Mouse (Mus musculus) lung, embryonic 16.5 days (tissue): Measurements from ENCODE around the gene Mrnip. TPM values are rescaled to one million over a fixed set of nuclear protein-coding genes. Genes with fewer than 3 reads are reported as not detected.
"Not testable (repeated sequence)": the region's sequence is repeated elsewhere in the genome, so short reads cannot be mapped to it uniquely, and the experiment has no call there.

ENCODE experiments used
- ATAC-seq: fragments of 200-750 bp; cut with Nextera tagmentation; 2 replicates; pipeline ENCODE4 v1.8.0; 2017; ENCODE audit warnings: low read depth, mild to moderate bottlenecking, moderate library complexity
- H3K27ac ChIP-seq: fragments of 300-500 bp; sonication (generic); 2 replicates; pipeline ENCODE4 v1.5.1; 2014; ENCODE audit warnings: mild to moderate bottlenecking, control low read depth, low read length
- H3K27me3 ChIP-seq: fragments of 300-500 bp; sonication (generic); 2 replicates; pipeline ENCODE4 v1.6.1; 2014; ENCODE audit warnings: low read depth, low read length, mixed read lengths; ENCODE audit not compliant: control insufficient read depth, insufficient read depth
- H3K36me3 ChIP-seq: fragments of 300-500 bp; sonication (generic); 2 replicates; pipeline ENCODE4 v1.6.1; 2014; ENCODE audit warnings: low read length; ENCODE audit not compliant: control insufficient read depth, insufficient read depth
- H3K4me1 ChIP-seq: fragments of 300-500 bp; sonication (generic); replicated peaks from 2 replicates; pipeline ENCODE4 v1.6.1; 2014; ENCODE audit warnings: low read length, mixed read lengths; ENCODE audit not compliant: control insufficient read depth, insufficient read depth
- H3K4me2 ChIP-seq: fragments of 300-500 bp; sonication (generic); 2 replicates; pipeline ENCODE4 v1.6.1; 2014; ENCODE audit warnings: low read depth, low read length, control low read depth
- H3K4me3 ChIP-seq: fragments of 300-500 bp; sonication (generic); 2 replicates; pipeline ENCODE4 v1.5.1; 2014; ENCODE audit warnings: mild to moderate bottlenecking, low read length, control low read depth
- H3K9ac ChIP-seq: fragments of 300-500 bp; sonication (generic); 2 replicates; pipeline ENCODE4 v1.6.1; 2014; ENCODE audit warnings: low read length, control low read depth
- H3K9me3 ChIP-seq: fragments of 300-500 bp; sonication (generic); 2 replicates; pipeline ENCODE4 v1.6.1; 2016; ENCODE audit warnings: low read length; ENCODE audit not compliant: control insufficient read depth
- WGBS: fragments of 180-500 bp; shearing (Covaris S2); extraction: QIAGEN DNeasy Blood & Tissue Kit; methylation state at CpG from one replicate; pipeline ENCODE4 v1.1.7; 2014; 5-methylcytosine and 5-hydroxymethylcytosine counted together
- polyA plus RNA-seq: library from polyadenylated mRNA; unstranded; fragments of >200 nt; fragmentation: Nextera tagmentation; extraction: Ambion mirVana; gene quantifications from 2 replicates; pipeline ENCODE4 v1.2.1, GENCODE M21; 2015

The Mrnip gene
- 16.1 and 19.5 TPM in 2 replicates for polyA plus RNA-seq

DNA sequence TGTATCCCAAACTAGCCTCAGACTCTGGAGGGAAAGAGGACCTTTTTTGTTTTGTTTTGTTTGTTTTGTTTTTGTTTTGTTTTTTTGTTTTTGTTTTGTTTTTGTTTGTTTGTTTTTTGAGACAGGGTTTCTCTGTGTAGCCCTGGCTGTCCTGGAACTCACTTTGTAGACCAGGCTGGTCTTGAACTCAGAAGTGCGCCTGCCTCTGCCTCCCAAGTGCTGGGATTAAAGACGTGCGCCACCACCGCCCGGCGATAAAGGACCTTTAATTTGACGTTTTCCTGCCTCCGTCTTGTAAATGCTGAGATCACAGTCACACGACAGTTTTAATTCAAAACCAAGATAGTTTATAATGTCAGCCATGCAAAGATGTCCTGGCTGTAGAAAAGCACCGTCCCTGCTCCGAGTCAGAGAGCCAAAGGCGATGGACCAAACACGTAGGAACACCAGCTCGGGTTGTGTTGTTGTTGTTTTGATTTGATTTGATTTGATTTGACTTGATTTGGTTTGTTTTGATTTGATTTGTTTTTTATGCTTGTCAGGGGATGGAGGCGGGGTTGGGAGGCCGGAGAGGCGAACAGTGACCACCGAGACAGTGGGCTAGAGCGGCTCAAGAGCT, at the start of gene Mrnip:
TSS of gene Mrnip (plus strand) at position 334 of the 619 bp plus-strand sequence.
- peak within 1 kb of the TSS; percentile 84 for H3K4me2 ChIP-seq
- H3K4me3 ChIP-seq: peak within 1 kb of the TSS; percentile 63
- 4% methylated on average over 19 of the region's 19 CpGs for WGBS
- H3K4me1 ChIP-seq: peaks cover 11% of the 10 kb centered on the region
- not testable (repeated sequence) for H3K27me3 ChIP-seq, H3K9me3 ChIP-seq
- H3K27ac ChIP-seq: peak within 1 kb of the TSS; percentile 28; the same call in 1 of the 2 replicates
- peaks cover 15% of the 10 kb centered on the region for H3K36me3 ChIP-seq
- ATAC-seq: peak; percentile 40
- H3K9ac ChIP-seq: peak within 1 kb of the TSS; percentile 73

DNA sequence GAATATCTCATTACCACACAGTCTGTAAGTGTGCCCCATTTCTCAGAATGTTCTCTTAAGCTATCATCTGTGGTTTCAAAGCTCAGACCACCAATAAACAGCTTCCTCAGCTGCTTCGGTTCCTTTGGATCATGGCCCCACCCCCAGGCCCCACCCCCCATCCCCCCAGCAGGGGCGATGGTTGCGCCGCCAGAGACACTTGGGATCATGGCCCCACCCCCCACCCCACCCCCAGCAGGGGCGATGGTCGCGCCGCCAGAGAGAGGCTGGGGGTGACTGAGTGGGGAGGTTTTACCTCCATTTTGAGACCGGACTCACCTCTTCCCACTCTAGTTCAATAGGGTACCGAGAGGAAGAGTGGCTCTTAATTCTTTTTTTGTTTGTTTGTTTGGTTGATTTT, 46.5 kb upstream of the Mrnip start:
- Histone ChIP-seq H3K4me3 (peak overlapping the region; percentile 20; the same call in 1 of the 2 replicates), H3K9ac (peak overlapping the region; percentile 47; the same call in 1 of the 2 replicates), H3K9me3 (no peaks in the 10 kb centered on the region), H3K4me1 (peaks cover 8% of the 10 kb centered on the region; the same call in 1 of the 2 replicates), H3K27ac (no peak overlapping the region), H3K27me3 (no peaks in the 10 kb centered on the region), H3K4me2 (peak overlapping the region; percentile 50), H3K36me3 (no peaks in the 10 kb centered on the region)
- no peak for ATAC-seq
- WGBS: 5% methylated on average over 10 of the region's 10 CpGs

DNA sequence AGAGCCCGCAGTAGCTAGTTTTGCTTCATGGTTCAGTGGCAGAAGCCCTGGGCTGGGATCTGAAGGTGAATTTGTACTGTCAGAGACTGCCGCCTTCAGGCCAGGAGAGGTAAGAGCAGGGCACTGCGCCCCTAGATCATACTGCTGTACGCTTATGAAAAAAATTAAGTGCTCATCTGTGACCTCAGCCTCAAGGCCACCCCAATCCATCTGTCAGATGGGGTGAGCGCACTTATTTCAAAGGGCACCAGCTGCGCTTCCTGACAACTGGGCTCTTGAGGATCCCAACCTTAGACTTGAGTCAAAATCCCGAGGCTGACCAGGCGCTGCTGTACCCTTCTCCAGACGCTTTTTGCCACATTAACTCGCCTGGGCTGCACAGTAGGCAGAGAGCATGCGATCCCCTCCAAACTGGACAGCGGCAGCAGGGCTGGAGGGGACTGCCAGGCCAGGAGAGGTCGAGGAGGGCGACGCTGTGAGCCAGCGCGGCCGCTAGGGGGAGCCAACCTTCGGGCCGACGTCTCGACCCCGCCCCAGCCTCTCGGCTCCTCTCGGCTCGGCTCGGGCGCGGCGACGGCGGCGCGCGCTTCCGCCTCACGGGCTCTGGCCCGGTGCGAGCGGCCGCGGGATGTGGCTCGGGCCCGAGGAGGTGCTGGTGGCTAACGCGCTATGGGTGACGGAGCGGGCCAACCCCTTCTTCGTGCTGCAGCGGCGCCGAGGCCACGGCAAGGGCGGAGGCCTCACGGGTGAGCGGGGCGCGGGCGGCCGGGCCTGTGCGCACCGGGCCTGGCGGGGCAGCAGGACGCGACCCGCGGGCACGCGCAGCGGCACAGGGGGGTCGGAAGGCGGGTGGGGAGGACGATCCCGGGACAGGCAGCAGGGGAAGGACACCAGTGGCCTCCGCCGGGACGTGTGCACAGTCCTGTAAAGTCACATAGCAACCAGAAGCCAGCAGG, 43.2 kb upstream of the Mrnip start, which contains the start of gene Tbc1d9b:
TSS of gene Tbc1d9b (plus strand) at position 586 of the 956 bp plus-strand sequence.
- peak within 1 kb of the TSS; percentile 99 for H3K9ac ChIP-seq
- peaks cover 15% of the 10 kb centered on the region; the same call in 1 of the 2 replicates for H3K4me1 ChIP-seq
- ATAC-seq: peak; percentile 95
- H3K4me2 ChIP-seq: peak within 1 kb of the TSS; percentile 93
- no peaks in the 10 kb centered on the region for H3K9me3 ChIP-seq
- no peaks in the 10 kb centered on the region; the same call in 1 of the 2 replicates for H3K36me3 ChIP-seq
- H3K27me3 ChIP-seq: no peaks in the 10 kb centered on the region
- peak within 1 kb of the TSS; percentile 88 for H3K27ac ChIP-seq
- WGBS: under 1% methylated on average over 74 of the region's 77 CpGs
- H3K4me3 ChIP-seq: peak within 1 kb of the TSS; percentile 85

DNA sequence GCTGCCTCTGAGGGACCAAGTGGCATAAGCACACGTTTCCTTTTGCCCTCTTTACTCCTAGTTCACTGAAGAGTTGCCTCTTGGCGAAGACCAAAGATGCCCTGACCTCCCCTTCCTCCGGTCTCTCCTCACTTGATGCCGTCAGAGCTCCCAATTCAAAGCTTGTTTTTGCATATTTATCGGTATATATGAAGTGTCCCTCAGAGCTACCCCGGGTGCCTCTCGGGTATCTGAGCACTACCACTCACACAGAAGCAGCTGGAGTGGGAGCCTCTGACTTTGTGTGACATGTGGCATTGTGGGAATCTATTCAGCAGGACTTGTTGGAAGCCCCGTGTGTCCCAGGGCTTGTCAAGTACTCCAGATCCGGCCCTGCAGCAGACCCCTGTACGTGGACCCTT, 42.4 kb upstream of the Mrnip start:
- Histone ChIP-seq H3K9ac (peak overlapping the region; percentile 99), H3K27ac (peak overlapping the region; percentile 88), H3K36me3 (peaks cover 7% of the 10 kb centered on the region), H3K4me3 (peak overlapping the region; percentile 85), H3K4me2 (peak overlapping the region; percentile 93), H3K4me1 (peaks cover 15% of the 10 kb centered on the region; the same call in 1 of the 2 replicates), H3K27me3 (no peaks in the 10 kb centered on the region), H3K9me3 (no peaks in the 10 kb centered on the region)
- no peak; the same call in 1 of the 2 replicates for ATAC-seq
- WGBS: 3% methylated on average over 10 of the region's 10 CpGs

DNA sequence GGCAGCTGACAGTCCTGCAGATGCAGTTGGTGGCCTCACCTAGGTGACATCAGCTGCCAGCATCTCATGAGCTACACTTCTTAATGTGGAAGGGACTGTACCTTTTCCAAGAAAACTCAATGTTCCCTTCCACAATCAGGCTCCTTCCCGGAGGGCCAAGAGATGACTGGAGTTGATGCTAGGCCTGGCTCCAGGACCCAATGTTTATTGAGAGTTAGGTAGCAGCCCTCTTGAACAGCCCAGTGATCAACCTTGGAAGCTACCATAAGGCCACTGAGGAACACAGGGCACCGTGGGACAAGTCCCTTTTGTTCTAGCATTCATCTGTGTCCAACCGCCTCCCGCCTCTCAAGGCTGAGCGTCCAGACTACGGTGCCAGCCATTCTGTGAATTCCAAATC, 42.0 kb upstream of the Mrnip start:
- H3K9me3 ChIP-seq: no peaks in the 10 kb centered on the region
- no peaks in the 10 kb centered on the region for H3K27me3 ChIP-seq
- no peak overlapping the region for H3K27ac ChIP-seq
- peak overlapping the region; percentile 85 for H3K4me3 ChIP-seq
- H3K36me3 ChIP-seq: peaks cover 8% of the 10 kb centered on the region
- H3K4me2 ChIP-seq: peak overlapping the region; percentile 93
- H3K4me1 ChIP-seq: peaks cover 15% of the 10 kb centered on the region; the same call in 1 of the 2 replicates
- no peak for ATAC-seq
- WGBS: 78% methylated on average over 6 of the region's 6 CpGs
- H3K9ac ChIP-seq: peak overlapping the region; percentile 99

DNA sequence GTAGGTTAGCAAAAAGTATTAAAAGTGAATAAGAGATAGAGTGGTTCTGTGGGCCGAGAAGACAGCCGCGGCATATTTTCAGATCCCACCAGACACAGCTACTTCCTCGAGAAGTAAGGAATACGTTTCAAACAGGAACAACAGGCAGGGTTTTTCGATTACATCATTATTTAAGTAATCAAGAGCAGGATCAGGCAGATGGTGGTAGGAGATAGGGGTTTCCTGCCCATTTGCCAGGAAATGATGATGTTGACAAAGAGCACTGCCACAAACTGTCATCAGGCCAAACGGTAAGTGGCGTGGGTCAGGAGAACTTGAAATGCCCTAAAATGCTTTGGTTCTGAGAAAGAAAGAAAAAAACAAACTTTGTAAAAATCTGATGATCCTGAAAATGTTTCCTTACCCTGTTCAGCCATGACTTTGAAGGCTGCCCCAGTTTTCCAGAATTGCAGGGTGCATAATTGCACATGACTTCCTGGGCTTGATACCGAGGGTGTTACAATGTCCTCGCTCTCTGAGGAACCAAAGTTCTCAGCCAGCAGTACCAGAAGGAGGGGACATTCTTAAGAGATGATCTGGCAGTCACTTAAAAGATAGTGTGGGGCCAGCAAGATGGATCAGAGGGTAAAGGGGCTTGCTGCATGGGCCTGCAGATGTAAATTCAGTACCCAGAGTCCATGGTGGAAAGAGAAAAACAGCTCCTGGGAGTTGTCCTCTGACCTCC, 39.9 kb upstream of the Mrnip start:
- Histone ChIP-seq H3K36me3 (peaks cover 9% of the 10 kb centered on the region), H3K4me1 (peaks cover 15% of the 10 kb centered on the region; the same call in 1 of the 2 replicates), H3K27ac (peak overlapping the region; percentile 69), H3K27me3 (no peaks in the 10 kb centered on the region), H3K9ac (no peak overlapping the region), H3K4me2 (no peak overlapping the region), H3K4me3 (no peak overlapping the region), H3K9me3 (no peaks in the 10 kb centered on the region)
- ATAC-seq: no peak
- 46% methylated on average over 10 of the region's 10 CpGs for WGBS

DNA sequence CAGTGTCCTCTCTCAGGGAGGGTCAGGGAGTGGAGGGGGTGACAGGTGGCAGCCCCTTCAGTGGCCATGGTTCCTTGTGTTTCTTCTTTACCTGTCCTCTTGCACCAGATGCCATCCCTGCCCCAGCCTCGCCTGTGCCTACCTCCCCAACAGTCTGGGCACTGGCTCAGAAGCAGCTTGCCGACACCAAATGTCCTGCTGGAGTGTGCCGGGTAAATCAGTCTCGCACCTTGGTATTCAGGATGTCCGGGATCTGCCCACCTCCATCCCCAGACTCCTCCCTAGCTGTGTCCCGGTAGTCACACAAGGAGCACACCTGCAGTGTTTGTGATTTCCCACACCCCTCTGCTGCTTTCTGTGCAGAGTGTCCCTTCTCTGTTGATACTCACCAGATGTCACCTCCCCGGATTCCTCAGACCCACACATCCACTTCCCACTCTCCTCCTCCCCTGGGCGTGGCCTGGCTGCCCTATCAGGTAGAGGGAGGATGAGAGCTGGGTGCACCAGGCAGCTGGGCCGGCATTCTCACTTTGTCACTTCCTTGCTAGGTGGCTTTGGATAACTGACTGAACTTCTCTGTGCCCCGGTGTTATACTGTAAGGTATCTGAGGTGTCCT, 35.9 kb upstream of the Mrnip start:
- no peak overlapping the region for H3K4me3 ChIP-seq
- no peak overlapping the region for H3K4me2 ChIP-seq
- H3K9me3 ChIP-seq: no peaks in the 10 kb centered on the region
- 50% methylated on average over 10 of the region's 10 CpGs for WGBS
- H3K36me3 ChIP-seq: peaks cover 32% of the 10 kb centered on the region
- H3K9ac ChIP-seq: no peak overlapping the region
- no peak for ATAC-seq
- H3K4me1 ChIP-seq: peaks cover 7% of the 10 kb centered on the region; the same call in 1 of the 2 replicates
- no peaks in the 10 kb centered on the region for H3K27me3 ChIP-seq
- no peak overlapping the region for H3K27ac ChIP-seq

DNA sequence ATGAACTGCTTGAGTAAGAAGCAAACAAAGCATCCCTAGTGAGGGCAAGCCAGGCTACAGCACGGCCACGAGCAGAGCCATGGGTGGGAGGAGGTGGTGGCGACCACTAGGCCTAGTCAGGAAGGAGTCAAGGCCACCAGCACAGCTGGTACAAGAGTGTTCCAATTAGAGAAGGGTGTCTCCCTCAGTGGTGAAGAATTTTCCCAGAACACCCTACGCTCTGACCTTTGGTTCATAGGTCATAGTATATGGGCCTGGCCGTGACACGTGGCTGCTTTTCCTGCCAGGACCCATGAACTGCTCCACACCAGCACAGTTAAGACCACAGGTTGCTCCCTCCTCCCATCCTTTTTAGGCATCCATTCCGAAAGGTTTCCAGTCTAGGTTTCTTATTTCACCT, 34.7 kb upstream of the Mrnip start:
- Histone ChIP-seq H3K4me1 (peaks cover 2% of the 10 kb centered on the region; the same call in 1 of the 2 replicates), H3K36me3 (peaks cover 36% of the 10 kb centered on the region), H3K4me3 (no peak overlapping the region), H3K27ac (no peak overlapping the region), H3K9me3 (no peaks in the 10 kb centered on the region), H3K27me3 (no peaks in the 10 kb centered on the region), H3K9ac (no peak overlapping the region), H3K4me2 (no peak overlapping the region)
- WGBS: 69% methylated on average over 7 of the region's 7 CpGs
- ATAC-seq: no peak
